Mouse (Mus musculus) intestine, embryonic 16.5 days (tissue): ENCODE results near the gene Ndufb4. TPM values are rescaled to one million over a fixed set of nuclear protein-coding genes. Genes with fewer than 3 reads are reported as not detected.

Experiments used
- ATAC-seq: fragments of 200-750 bp; cut with Nextera tagmentation; 2 replicates; pipeline ENCODE4 v1.8.0; 2017; ENCODE audit warnings: moderate TSS enrichment, moderate library complexity
- H3K27ac ChIP-seq: fragments of 300-500 bp; sonication (generic); 2 replicates; pipeline ENCODE4 v1.5.1; 2014; ENCODE audit warnings: mild to moderate bottlenecking, low read length
- H3K27me3 ChIP-seq: fragments of 300-500 bp; sonication (generic); replicated peaks from 2 replicates; pipeline ENCODE4 v1.6.1; 2014; ENCODE audit warnings: low read length, control low read depth, mixed read lengths; ENCODE audit not compliant: control insufficient read depth, insufficient read depth
- H3K36me3 ChIP-seq: fragments of 300-500 bp; sonication (generic); 2 replicates; pipeline ENCODE4 v1.6.1; 2014; ENCODE audit warnings: low read length, control low read depth; ENCODE audit not compliant: control insufficient read depth, insufficient read depth
- H3K4me1 ChIP-seq: fragments of 300-500 bp; sonication (generic); 2 replicates; pipeline ENCODE4 v1.6.1; 2014; ENCODE audit warnings: low read length, control low read depth, mixed read lengths; ENCODE audit not compliant: control insufficient read depth, insufficient read depth
- H3K4me2 ChIP-seq: fragments of 300-500 bp; sonication (generic); 2 replicates; pipeline ENCODE4 v1.6.1; 2014; ENCODE audit warnings: low read depth, low read length, control low read depth
- H3K4me3 ChIP-seq: fragments of 300-500 bp; sonication (generic); 2 replicates; pipeline ENCODE4 v1.5.1; 2014; ENCODE audit warnings: mild to moderate bottlenecking, low read length
- H3K9ac ChIP-seq: fragments of 300-500 bp; sonication (generic); 2 replicates; pipeline ENCODE4 v1.6.1; 2014; ENCODE audit warnings: low read depth, low read length
- H3K9me3 ChIP-seq: fragments of 300-500 bp; sonication (generic); 2 replicates; pipeline ENCODE4 v1.6.1; 2016; ENCODE audit warnings: low read length, control low read depth; ENCODE audit not compliant: control insufficient read depth
- WGBS: fragments of 180-500 bp; shearing (Covaris S2); extraction: QIAGEN DNeasy Blood & Tissue Kit; methylation state at CpG from one replicate; pipeline ENCODE4 v1.1.7; 2014; 5-methylcytosine and 5-hydroxymethylcytosine counted together
- polyA plus RNA-seq: library from polyadenylated mRNA; unstranded; fragments of >200 nt; fragmentation: Nextera tagmentation; extraction: Ambion mirVana; gene quantifications from 2 replicates; pipeline ENCODE4 v1.2.1, GENCODE M21; 2015

The Ndufb4 gene
- polyA plus RNA-seq, 1 experiment from 2014 or later = 58.1 TPM

GRCm38 (mm10) chr16:37604243-37604642 lies 50.0 kb downstream of the Ndufb4 start:
- Histone ChIP-seq H3K27ac (no peak overlapping the region), H3K36me3 (no peaks in the 10 kb centered on the region), H3K9me3 (no peaks in the 10 kb centered on the region), H3K9ac (no peak overlapping the region), H3K4me2 (no peak overlapping the region), H3K27me3 (no peaks in the 10 kb centered on the region), H3K4me3 (no peak overlapping the region), H3K4me1 (no peaks in the 10 kb centered on the region)
- ATAC-seq = no peak
- 56% methylated on average over 6 of the region's 6 CpGs for WGBS

- H3K27me3 ChIP-seq = no peaks in the 10 kb centered on the region
- ATAC-seq = no peak
- no peaks in the 10 kb centered on the region for H3K4me1 ChIP-seq
- no peak overlapping the region for H3K4me3 ChIP-seq
- no peak overlapping the region for H3K4me2 ChIP-seq
- H3K9ac ChIP-seq = no peak overlapping the region
- H3K9me3 ChIP-seq = no peaks in the 10 kb centered on the region
- WGBS = 93% methylated on average over 1 of the region's 1 CpGs
- H3K36me3 ChIP-seq = no peaks in the 10 kb centered on the region
- H3K27ac ChIP-seq = no peak overlapping the region
Measured at GRCm38 (mm10) chr16:37603431-37603830, 50.8 kb downstream of the Ndufb4 start.

GRCm38 (mm10) chr16:37599326-37599725 lies 54.9 kb downstream of the Ndufb4 start:
- Histone ChIP-seq H3K4me3 (no peak overlapping the region), H3K27ac (no peak overlapping the region), H3K4me1 (0 out of 2 replicates have a peak, but pooled peaks cover 3% of the 10 kb centered on the region), H3K36me3 (no peaks in the 10 kb centered on the region), H3K9ac (no peak overlapping the region), H3K4me2 (no peak overlapping the region), H3K9me3 (no peaks in the 10 kb centered on the region), H3K27me3 (no peaks in the 10 kb centered on the region)
- no peak for ATAC-seq
- WGBS = 74% methylated on average over 3 of the region's 3 CpGs

GRCm38 (mm10) chr16:37598463-37598862 lies 55.8 kb downstream of the Ndufb4 start:
- Histone ChIP-seq H3K36me3 (no peaks in the 10 kb centered on the region), H3K27ac (no peak overlapping the region)
- peak; percentile 90 for ATAC-seq

GRCm38 (mm10) chr16:37597412-37597811 lies 56.8 kb downstream of the Ndufb4 start:
- Histone ChIP-seq H3K9ac (no peak overlapping the region), H3K4me2 (no peak overlapping the region), H3K9me3 (no peaks in the 10 kb centered on the region), H3K27ac (no peak overlapping the region), H3K4me1 (0 out of 2 replicates have a peak, but pooled peaks cover 3% of the 10 kb centered on the region), H3K27me3 (no peaks in the 10 kb centered on the region), H3K36me3 (no peaks in the 10 kb centered on the region), H3K4me3 (no peak overlapping the region)
- 56% methylated on average over 5 of the region's 5 CpGs for WGBS
- ATAC-seq = peak; percentile 54

More at GRCm38 (mm10) chr16:37598463-37598862, 55.8 kb downstream of the Ndufb4 start:
- Histone ChIP-seq H3K27me3 (no peaks in the 10 kb centered on the region), H3K9me3 (no peaks in the 10 kb centered on the region), H3K4me3 (no peak overlapping the region), H3K4me2 (no peak overlapping the region), H3K4me1 (0 out of 2 replicates have a peak, but pooled peaks cover 3% of the 10 kb centered on the region), H3K9ac (no peak overlapping the region)
- 64% methylated on average over 7 of the region's 7 CpGs for WGBS

Other genes with a start within 250 kb of the Ndufb4 start
- 16.4 and 17.3 TPM in 2 replicates for gene Gtf2e1, start 114.7 kb downstream of the Ndufb4 start, polyA plus RNA-seq
- 30.2 and 31.0 TPM in 2 replicates for gene Rabl3, start 114.6 kb downstream of the Ndufb4 start, polyA plus RNA-seq
- 1.2 TPM in 2 replicates for gene Hgd, start 74.3 kb downstream of the Ndufb4 start, polyA plus RNA-seq
- 208 and 225 TPM in 2 replicates for gene Fstl1, start 122.4 kb upstream of the Ndufb4 start, polyA plus RNA-seq
- 3.1 and 4.3 TPM in 2 replicates for gene Gm36028, start 206.7 kb upstream of the Ndufb4 start, polyA plus RNA-seq
- gene Lrrc58, start 213.9 kb upstream of the Ndufb4 start, polyA plus RNA-seq = 33.5 and 37.7 TPM in 2 replicates